Mouse (Mus musculus) bone marrow macrophage, adult 2 months (primary cell): Measurements from ENCODE around the gene Pdcd6ip.

Source experiments
- CTCF ChIP-seq: IDR thresholded peaks from 2 replicates; pipeline ENCODE4 v1.5.1; 2012; ENCODE audit warnings: low read depth, mild to moderate bottlenecking, low read length, moderate library complexity
- POLR2A ChIP-seq: IDR thresholded peaks from 2 replicates; pipeline ENCODE4 v1.6.1; 2012; ENCODE audit warnings: mild to moderate bottlenecking, low read depth, low read length, borderline replicate concordance

- TF ChIP-seq CTCF, result no peak
- TF ChIP-seq POLR2A, result no peak
Observed at GRCm38 (mm10) chr9:113706841-113707240, 1.2 kb downstream of the Pdcd6ip start.
